Mouse (Mus musculus) large intestine, adult 2 months (tissue): ENCODE measurements around the gene Napa. TPM values are rescaled to one million over a fixed set of nuclear protein-coding genes. Genes with fewer than 3 reads are reported as not detected.

Experiments used
- DNase-seq: peaks from one replicate; pipeline ENCODE4 v3.0.0-alpha.2; 2012; ENCODE audit warnings: low read depth, low spot score
- WGBS: fragments of 180-500 bp; shearing (Covaris S2); methylation state at CpG from one replicate; pipeline ENCODE4 v1.1.7; 2018; 5-methylcytosine and 5-hydroxymethylcytosine counted together
- polyA plus RNA-seq: library from polyadenylated mRNA; depleted of rRNA; stranded (reverse); fragments of >200 nt; gene quantifications from 2 replicates; pipeline ENCODE4 v1.2.3, GENCODE M21; 2012

Napa gene
- polyA plus RNA-seq, 1 experiment = 139 TPM

- WGBS = 6% methylated on average over 12 of the region's 12 CpGs
- DNase-seq = no peak
Measured at GRCm38 (mm10) chr7:16129421-16129845, 31.2 kb downstream of the Napa start, which contains the start of gene Slc8a2. Gene Slc8a2, plus strand, starts transcription at chr7:16129826.

- no peak for DNase-seq
- 3% methylated on average over 36 of the region's 38 CpGs for WGBS
Measured at GRCm38 (mm10) chr7:16129846-16130691, 31.8 kb downstream of the Napa start.

- WGBS = 26% methylated on average over 13 of the region's 13 CpGs
- no peak for DNase-seq
Measured at GRCm38 (mm10) chr7:16130956-16131634, 32.8 kb downstream of the Napa start.

GRCm38 (mm10) chr7:16132161-16132581 lies 33.9 kb downstream of the Napa start:
- DNase-seq = no peak
- 5% methylated on average over 7 of the region's 7 CpGs for WGBS

- WGBS = 42% methylated on average over 3 of the region's 3 CpGs
- DNase-seq = no peak
Measured at GRCm38 (mm10) chr7:16132926-16133325, 34.7 kb downstream of the Napa start.

GRCm38 (mm10) chr7:16133691-16134090 lies 35.4 kb downstream of the Napa start:
- DNase-seq = no peak
- 90% methylated on average over 9 of the region's 9 CpGs for WGBS

- DNase-seq = no peak
- WGBS = 59% methylated on average over 7 of the region's 7 CpGs
Measured at GRCm38 (mm10) chr7:16134951-16135392, 36.7 kb downstream of the Napa start.

GRCm38 (mm10) chr7:16146489-16147410 lies 48.5 kb downstream of the Napa start:
- WGBS = 43% methylated on average over 27 of the region's 27 CpGs

GRCm38 (mm10) chr7:16147643-16148042 lies 49.4 kb downstream of the Napa start:
- 18% methylated on average over 15 of the region's 15 CpGs for WGBS
- no peak for DNase-seq

More at GRCm38 (mm10) chr7:16146489-16147410, 48.5 kb downstream of the Napa start:
- DNase-seq = no peak

- no peak for DNase-seq
- 42% methylated on average over 5 of the region's 5 CpGs for WGBS
Measured at GRCm38 (mm10) chr7:16149241-16149640, 51.0 kb downstream of the Napa start.

- 61% methylated on average over 9 of the region's 9 CpGs for WGBS
- DNase-seq = no peak
Measured at GRCm38 (mm10) chr7:16150191-16151145, 52.2 kb downstream of the Napa start.

GRCm38 (mm10) chr7:16153522-16153921 lies 55.3 kb downstream of the Napa start:
- 18% methylated on average over 10 of the region's 10 CpGs for WGBS
- no peak for DNase-seq

GRCm38 (mm10) chr7:16155132-16155872 lies 57.0 kb downstream of the Napa start:
- no peak for DNase-seq

GRCm38 (mm10) chr7:16156105-16156714 lies 58.0 kb downstream of the Napa start:
- WGBS = 40% methylated on average over 8 of the region's 8 CpGs
- no peak for DNase-seq

More at GRCm38 (mm10) chr7:16155132-16155872, 57.0 kb downstream of the Napa start:
- 43% methylated on average over 9 of the region's 9 CpGs for WGBS

GRCm38 (mm10) chr7:16158735-16159134 lies 60.5 kb downstream of the Napa start:
- DNase-seq = no peak
- WGBS = 19% methylated on average over 38 of the region's 39 CpGs

GRCm38 (mm10) chr7:16160702-16161101 lies 62.4 kb downstream of the Napa start:
- no peak for DNase-seq
- 70% methylated on average over 3 of the region's 3 CpGs for WGBS

- 89% methylated on average over 9 of the region's 9 CpGs for WGBS
- no peak for DNase-seq
Measured at GRCm38 (mm10) chr7:16161302-16161701, 63.0 kb downstream of the Napa start.
